Comparison of ENCODE assay signal across 7 mouse cellular contexts in genomic region chr2:92389645-92390044, GRCm38 (mm10). TPM values are rescaled to one million over a fixed set of nuclear protein-coding genes. Genes with fewer than 3 reads are reported as not detected.
DNase-seq lines count a peak whose midpoint lies in the region; ATAC-seq and TF ChIP-seq lines count a peak whose summit lies in the region.

No protein-coding gene starts in this region.

- peak overlapping the region; percentile 69 for H3K9ac ChIP-seq in lung, embryonic 16.5 days (ENCODE audit: low read length)
- H3K9ac ChIP-seq in forebrain, embryonic 13.5 days: peak overlapping the region; percentile 93; the same call in 1 of the 2 replicates
- H3K9ac ChIP-seq in limb, embryonic 14.5 days (ENCODE audit: low read depth, low read length, severe bottlenecking): 0 out of 2 replicates have a peak overlapping the region, but pooled peaks have one; percentile 59
- no peak overlapping the region for H3K9ac ChIP-seq in stomach, embryonic 15.5 days

- WGBS in lung, embryonic 16.5 days: 3% methylated on average over 10 of the region's 10 CpGs
- under 1% methylated on average over 10 of the region's 10 CpGs for WGBS in forebrain, embryonic 13.5 days
- 6% methylated on average over 10 of the region's 10 CpGs for WGBS in limb, embryonic 14.5 days
- WGBS in stomach, embryonic 15.5 days: 7% methylated on average over 10 of the region's 10 CpGs

- peak overlapping the region; percentile 69 for H3K4me3 ChIP-seq in lung, embryonic 16.5 days (ENCODE audit: low read length)
- H3K4me3 ChIP-seq in forebrain, embryonic 13.5 days: peak overlapping the region; percentile 87
- peak overlapping the region; percentile 59 for H3K4me3 ChIP-seq in limb, embryonic 14.5 days (replicated peaks; ENCODE audit: low read length)
- H3K4me3 ChIP-seq in stomach, embryonic 15.5 days (replicated peaks): peak overlapping the region; percentile 65

- peaks cover 3% of the 10 kb centered on the region for H3K36me3 ChIP-seq in lung, embryonic 16.5 days (ENCODE audit: control insufficient read depth, insufficient read depth, low read length)
- peaks cover 31% of the 10 kb centered on the region for H3K36me3 ChIP-seq in forebrain, embryonic 13.5 days (ENCODE audit: poor library complexity, severe bottlenecking)
- peaks cover 26% of the 10 kb centered on the region for H3K36me3 ChIP-seq in limb, embryonic 14.5 days (ENCODE audit: control insufficient read depth, insufficient read depth, low read length)
- peaks cover 9% of the 10 kb centered on the region; the same call in 1 of the 2 replicates for H3K36me3 ChIP-seq in stomach, embryonic 15.5 days

- H3K4me2 ChIP-seq in lung, embryonic 16.5 days (ENCODE audit: low read depth, low read length): peak overlapping the region; percentile 83
- H3K4me2 ChIP-seq in forebrain, embryonic 13.5 days: peak overlapping the region; percentile 71
- peak overlapping the region; percentile 64 for H3K4me2 ChIP-seq in limb, embryonic 14.5 days (replicated peaks; ENCODE audit: low read depth, low read length, severe bottlenecking)
- H3K4me2 ChIP-seq in stomach, embryonic 15.5 days: peak overlapping the region; percentile 65

- peak; percentile 37; the same call in 1 of the 2 replicates for ATAC-seq in lung, embryonic 16.5 days (ENCODE audit: low read depth)
- ATAC-seq in forebrain, embryonic 13.5 days: no peak
- peak; percentile 23 for ATAC-seq in limb, embryonic 14.5 days (ENCODE audit: low FRiP score, low read depth)
- no peak for ATAC-seq in stomach, embryonic 15.5 days (ENCODE audit: insufficient read depth, low FRiP score, low read depth)

- no peak for DNase-seq in lung, adult 18-20 months
- no peak for DNase-seq in limb, embryonic 14.5 days (ENCODE audit: low spot score)
- DNase-seq in gastrocnemius, adult 8-10 months (ENCODE audit: low spot score in 2 of 2): no peak
- no peak for DNase-seq in embryo, embryonic 10 days (ENCODE audit: low spot score)

- peaks cover 26% of the 10 kb centered on the region for H3K4me1 ChIP-seq in lung, embryonic 16.5 days (replicated peaks; ENCODE audit: control insufficient read depth, insufficient read depth, low read length)
- H3K4me1 ChIP-seq in forebrain, embryonic 13.5 days: peaks cover 56% of the 10 kb centered on the region
- H3K4me1 ChIP-seq in limb, embryonic 14.5 days (ENCODE audit: control insufficient read depth, insufficient read depth, low read length): peaks cover 21% of the 10 kb centered on the region
- peaks cover 50% of the 10 kb centered on the region for H3K4me1 ChIP-seq in stomach, embryonic 15.5 days

- no peak overlapping the region; the same call in 1 of the 2 replicates for H3K27ac ChIP-seq in lung, embryonic 16.5 days (ENCODE audit: low read length)
- peak overlapping the region; percentile 88 for H3K27ac ChIP-seq in forebrain, embryonic 13.5 days
- H3K27ac ChIP-seq in limb, embryonic 14.5 days (replicated peaks; ENCODE audit: low read depth, low read length): peak overlapping the region; percentile 86; the same call in 1 of the 2 replicates
- H3K27ac ChIP-seq in stomach, embryonic 15.5 days: peak overlapping the region; percentile 76; the same call in 1 of the 2 replicates

- TF ChIP-seq POLR2A in limb, embryonic 14.5 days (IDR thresholded peaks at IDR 0.05; ENCODE audit: borderline replicate concordance, extremely low read depth, insufficient read depth, insufficient read length): no peak

- H3K9me3 ChIP-seq in lung, embryonic 16.5 days (ENCODE audit: control insufficient read depth, low read length): no peaks in the 10 kb centered on the region
- H3K9me3 ChIP-seq in forebrain, embryonic 13.5 days (replicated peaks): no peaks in the 10 kb centered on the region
- H3K9me3 ChIP-seq in limb, embryonic 14.5 days (ENCODE audit: control insufficient read depth, low read length): no peaks in the 10 kb centered on the region
- H3K9me3 ChIP-seq in stomach, embryonic 15.5 days: no peaks in the 10 kb centered on the region

- peaks cover 2% of the 10 kb centered on the region; the same call in 1 of the 2 replicates for H3K27me3 ChIP-seq in lung, embryonic 16.5 days (ENCODE audit: control insufficient read depth, insufficient read depth, low read depth, low read length)
- no peaks in the 10 kb centered on the region for H3K27me3 ChIP-seq in forebrain, embryonic 13.5 days
- H3K27me3 ChIP-seq in limb, embryonic 14.5 days (ENCODE audit: control insufficient read depth, insufficient read depth, low read length): no peaks in the 10 kb centered on the region
- no peaks in the 10 kb centered on the region for H3K27me3 ChIP-seq in stomach, embryonic 15.5 days (replicated peaks)

RNA-seq across cellular contexts. Expression of gene 1700029I15Rik, which starts 7.3 kb away (rescaled TPM):
- 2.5 and 4.9 TPM in 2 replicates for polyA plus RNA-seq in lung, embryonic 16.5 days (2015; fragmentation: Nextera tagmentation; extraction: Ambion mirVana)
- polyA plus RNA-seq in forebrain, embryonic 13.5 days (2015; fragmentation: Nextera tagmentation; extraction: Ambion mirVana): 6.2 and 6.6 TPM in 2 replicates
- polyA plus RNA-seq in limb, embryonic 14.5 days (2012; rRNA removed): 3.1 and 3.5 TPM in 2 replicates
- 1.7 and 2.4 TPM in 2 replicates for polyA plus RNA-seq in limb, embryonic 14.5 days (2014; fragmentation: Nextera tagmentation; extraction: Ambion mirVana)
- 3.4 and 4.0 TPM in 2 replicates for polyA plus RNA-seq in stomach, embryonic 15.5 days (2015; fragmentation: Nextera tagmentation; extraction: Ambion mirVana)
- 1 to 10 TPM in 2 of 4 experiments, under 1 TPM in 2; 0.24 to 1.3 (median 1.0) TPM for total RNA-seq in gastrocnemius, adult 8-10 months (2022)

RNA-seq across cellular contexts. Expression of gene Mapk8ip1, which starts 11.4 kb away (rescaled TPM):
- polyA plus RNA-seq in lung, embryonic 16.5 days (2015; fragmentation: Nextera tagmentation; extraction: Ambion mirVana): 8.9 and 11.0 TPM in 2 replicates
- polyA plus RNA-seq in forebrain, embryonic 13.5 days (2015; fragmentation: Nextera tagmentation; extraction: Ambion mirVana): 66.9 and 71.1 TPM in 2 replicates
- 42.5 and 54.8 TPM in 2 replicates for polyA plus RNA-seq in limb, embryonic 14.5 days (2012; rRNA removed)
- 12.9 and 13.8 TPM in 2 replicates for polyA plus RNA-seq in limb, embryonic 14.5 days (2014; fragmentation: Nextera tagmentation; extraction: Ambion mirVana)
- polyA plus RNA-seq in stomach, embryonic 15.5 days (2015; fragmentation: Nextera tagmentation; extraction: Ambion mirVana): 23.4 and 24.6 TPM in 2 replicates
- 1 to 10 TPM; 1.7 to 2.5 (median 2.3) TPM for total RNA-seq in gastrocnemius, adult 8-10 months (2022)

RNA-seq across cellular contexts. Expression of gene Large2, which starts 15.0 kb away (rescaled TPM):
- 20.4 and 20.9 TPM in 2 replicates for polyA plus RNA-seq in lung, embryonic 16.5 days (2015; fragmentation: Nextera tagmentation; extraction: Ambion mirVana)
- polyA plus RNA-seq in forebrain, embryonic 13.5 days (2015; fragmentation: Nextera tagmentation; extraction: Ambion mirVana): 1.5 and 2.4 TPM in 2 replicates
- 32.7 and 41.1 TPM in 2 replicates for polyA plus RNA-seq in limb, embryonic 14.5 days (2012; rRNA removed)
- polyA plus RNA-seq in limb, embryonic 14.5 days (2014; fragmentation: Nextera tagmentation; extraction: Ambion mirVana): 15.0 and 16.3 TPM in 2 replicates
- polyA plus RNA-seq in stomach, embryonic 15.5 days (2015; fragmentation: Nextera tagmentation; extraction: Ambion mirVana): 13.4 and 13.9 TPM in 2 replicates
- under 1 TPM in 2 of 4 experiments, not detected in 2; 0.65 to 0.99 TPM for total RNA-seq in gastrocnemius, adult 8-10 months (2022)

RNA-seq across cellular contexts. Expression of gene Pex16, which starts 15.2 kb away (rescaled TPM):
- 22.0 and 24.5 TPM in 2 replicates for polyA plus RNA-seq in lung, embryonic 16.5 days (2015; fragmentation: Nextera tagmentation; extraction: Ambion mirVana)
- 33.8 and 33.9 TPM in 2 replicates for polyA plus RNA-seq in forebrain, embryonic 13.5 days (2015; fragmentation: Nextera tagmentation; extraction: Ambion mirVana)
- polyA plus RNA-seq in limb, embryonic 14.5 days (2012; rRNA removed): 26.4 and 30.6 TPM in 2 replicates
- 22.3 TPM in 2 replicates for polyA plus RNA-seq in limb, embryonic 14.5 days (2014; fragmentation: Nextera tagmentation; extraction: Ambion mirVana)
- polyA plus RNA-seq in stomach, embryonic 15.5 days (2015; fragmentation: Nextera tagmentation; extraction: Ambion mirVana): 28.0 and 28.6 TPM in 2 replicates
- 10 to 100 TPM; 17.0 to 19.5 (median 17.7) TPM for total RNA-seq in gastrocnemius, adult 8-10 months (2022)

RNA-seq across cellular contexts. Expression of gene Cry2, which starts 44.2 kb away (rescaled TPM):
- polyA plus RNA-seq in lung, embryonic 16.5 days (2015; fragmentation: Nextera tagmentation; extraction: Ambion mirVana): 28.8 and 29.8 TPM in 2 replicates
- 28.2 and 29.4 TPM in 2 replicates for polyA plus RNA-seq in forebrain, embryonic 13.5 days (2015; fragmentation: Nextera tagmentation; extraction: Ambion mirVana)
- polyA plus RNA-seq in limb, embryonic 14.5 days (2012; rRNA removed): 27.2 and 33.5 TPM in 2 replicates
- polyA plus RNA-seq in limb, embryonic 14.5 days (2014; fragmentation: Nextera tagmentation; extraction: Ambion mirVana): 30.2 and 34.8 TPM in 2 replicates
- 19.2 and 23.6 TPM in 2 replicates for polyA plus RNA-seq in stomach, embryonic 15.5 days (2015; fragmentation: Nextera tagmentation; extraction: Ambion mirVana)
- 10 to 100 TPM; 27.5 to 34.6 (median 31.3) TPM for total RNA-seq in gastrocnemius, adult 8-10 months (2022)

Comparison
In these comparisons a context has a peak if more than half of its experiments do, and no peak if none do; other contexts are left out.
1. ATAC-seq: peak in lung, embryonic 16.5 days (single experiment) and limb, embryonic 14.5 days (single experiment); none in forebrain, embryonic 13.5 days (single experiment) and stomach, embryonic 15.5 days (single experiment).
2. Peak in every context shown above with its lines, with median percentiles within 50 percentile points of each other: H3K4me2 ChIP-seq and H3K4me3 ChIP-seq.